Mouse (Mus musculus): Measurements from ENCODE around the gene Camsap2.

- TF ChIP-seq POLR2A (IDR thresholded peaks at IDR 0.05; ENCODE audit: extremely low read depth, insufficient read depth, low read length) (no peak), CTCF (IDR thresholded peaks at IDR 0.05; ENCODE audit: extremely low read depth, insufficient read depth, low read length) (no peak)
Observed at GRCm38 (mm10) chr1:136249662-136250061, 96.2 kb downstream of the Camsap2 start.
